Mouse (Mus musculus): ENCODE measurements around the gene St6galnac3.

DNA sequence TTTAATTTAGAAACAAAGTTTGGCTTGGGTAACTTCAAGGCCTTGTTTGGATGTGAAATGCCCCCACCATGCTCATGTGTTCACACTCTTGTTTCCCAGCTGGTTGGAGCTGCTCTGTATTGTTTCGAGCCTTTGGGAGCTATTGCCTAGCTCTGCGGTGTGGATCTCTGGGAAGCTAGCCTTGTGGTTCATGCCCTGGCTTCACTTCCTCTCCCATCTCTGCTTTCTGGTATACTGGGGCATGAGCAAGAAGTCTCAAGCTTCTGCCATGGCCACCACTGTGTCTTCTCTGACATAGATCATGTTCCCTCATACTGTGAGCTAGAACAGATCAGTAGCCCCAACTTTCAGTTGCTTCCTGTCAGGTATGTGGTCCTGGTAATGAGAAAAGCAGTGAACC is 505.6 kb downstream of the St6galnac3 start:
- TF ChIP-seq CTCF (IDR thresholded peaks at IDR 0.05; ENCODE audit: low read depth) = no peak
- TF ChIP-seq EP300 (optimal IDR thresholded peaks at IDR 0.05) = no peak
